Mouse (Mus musculus) mesoderm, embryonic 11.5 days (tissue): ENCODE measurements at regions not wholly inside any gene's neighbourhood (a gene's known extent, or its start where the extent isn't known, plus 50 kb on each side); places are given as distances from the start of the nearest gene placed in this dataset.

Experiments
- DNase-seq: peaks from one replicate; pipeline ENCODE4 v3.0.0-alpha.2; 2012; ENCODE audit warnings: low read depth, low spot score

GRCm38 (mm10) chr5:77620402-77620801, 212.6 kb upstream of the Igfbp7 start:
- no peak for DNase-seq

DNA sequence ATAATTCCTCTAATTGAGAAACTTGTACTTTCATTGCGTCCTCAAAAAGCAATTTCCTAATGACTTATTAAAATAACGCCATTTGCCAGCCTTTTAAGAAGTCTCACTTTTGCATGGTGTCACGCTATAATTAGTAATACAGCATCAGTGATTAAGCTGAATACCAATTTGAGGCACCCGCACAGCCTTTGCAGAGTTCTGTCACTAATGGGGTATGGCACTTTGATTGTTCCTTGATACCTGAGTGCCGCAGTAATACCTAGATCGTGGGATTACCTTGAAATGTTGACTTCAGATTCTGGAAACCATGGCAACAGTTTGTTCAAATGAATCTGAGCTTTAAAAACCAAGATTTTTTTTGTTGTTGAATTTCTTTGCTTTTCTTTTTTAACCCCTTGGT, 202.7 kb upstream of the Igfbp7 start:
- no peak for DNase-seq

DNA sequence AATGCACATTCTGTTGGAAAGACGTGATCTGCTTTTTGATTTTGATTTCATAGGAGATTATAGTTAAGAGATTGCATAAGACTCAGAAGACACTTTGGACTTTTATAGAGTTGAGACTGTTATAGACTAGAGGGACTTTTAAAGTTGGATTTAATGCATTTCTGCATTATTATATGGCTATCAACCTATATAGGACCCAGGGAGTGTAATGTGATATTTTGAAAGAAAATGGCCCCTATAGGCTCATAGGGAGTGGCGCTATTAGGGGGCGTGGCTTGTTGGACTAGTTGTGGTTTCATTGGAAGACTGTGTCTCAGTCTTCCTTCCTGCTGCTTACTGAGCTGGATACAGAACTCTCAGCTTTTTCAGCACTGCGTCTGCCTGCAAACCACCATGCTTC, 186.9 kb upstream of the Igfbp7 start:
- DNase-seq, result no peak

GRCm38 (mm10) chr5:77589252-77589651, 181.4 kb upstream of the Igfbp7 start:
- DNase-seq, result no peak

DNA sequence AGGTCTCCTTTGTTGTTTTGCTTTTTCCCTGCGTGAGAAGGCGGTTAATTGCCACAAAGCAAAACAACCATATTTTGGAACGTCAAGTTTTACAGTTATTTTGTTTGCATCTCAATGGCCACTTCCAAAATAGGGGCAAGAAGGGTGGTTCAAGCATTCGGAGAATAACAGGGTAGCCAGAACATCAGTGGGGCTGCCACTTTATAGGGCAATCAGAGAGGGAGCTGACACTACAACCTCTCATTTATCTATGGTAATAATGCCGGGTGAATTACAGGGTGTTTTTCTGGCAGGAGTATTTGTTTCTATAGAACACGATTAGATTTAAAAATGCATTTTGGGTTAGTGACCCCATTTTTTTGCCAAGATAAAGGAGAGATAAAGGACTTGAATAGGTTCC, 173.9 kb upstream of the Igfbp7 start:
- no peak for DNase-seq

- DNase-seq, result peak; percentile 20
Observed at GRCm38 (mm10) chr5:77581106-77581638, 173.3 kb upstream of the Igfbp7 start.

DNA sequence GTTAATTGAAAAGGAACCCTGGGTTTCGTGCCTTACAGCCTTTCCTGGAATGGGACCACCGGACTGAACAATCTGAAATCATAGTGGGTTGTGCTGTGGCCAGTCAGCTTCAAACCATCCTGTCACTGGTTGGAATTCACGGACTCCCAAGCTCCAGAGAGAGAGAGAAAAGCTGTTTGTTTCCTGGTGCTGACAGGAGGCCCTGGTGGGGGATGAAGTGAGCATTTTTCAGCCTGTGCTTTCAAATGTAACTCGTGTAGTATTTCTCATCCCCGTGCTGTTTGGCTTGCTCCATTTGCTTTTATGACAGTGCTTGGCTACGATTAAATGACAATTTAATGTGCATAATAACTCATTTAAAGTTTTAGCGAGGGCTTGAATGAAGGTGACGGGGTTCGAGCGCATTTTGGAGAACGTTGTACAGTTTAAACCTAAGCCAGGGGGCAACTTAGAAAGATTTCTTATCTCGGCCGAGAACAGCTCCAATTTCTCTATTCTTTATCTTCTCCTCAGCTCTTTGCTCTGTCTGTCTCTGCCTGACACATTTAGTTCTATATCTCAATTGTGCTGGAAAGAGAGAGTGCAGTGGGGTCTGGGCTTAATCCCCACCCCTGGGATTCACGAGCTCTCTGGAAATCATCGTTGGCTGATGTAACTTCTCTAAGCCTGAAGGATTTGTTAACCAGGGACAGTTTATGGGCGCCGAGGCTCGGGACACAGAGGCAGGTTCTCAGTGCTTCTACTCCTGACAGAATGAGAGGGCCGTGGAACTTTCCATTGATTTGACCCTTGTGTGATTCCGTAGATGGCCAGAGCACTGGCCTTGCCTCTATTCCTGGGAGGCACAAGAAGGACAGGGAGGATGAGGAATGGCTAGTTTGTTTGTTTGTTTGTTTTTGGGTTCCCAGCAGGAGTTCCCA, 172.2 kb upstream of the Igfbp7 start:
- peak; percentile 44 for DNase-seq

- DNase-seq, result no peak
Observed at GRCm38 (mm10) chr5:77576881-77577280, 169.0 kb upstream of the Igfbp7 start.

- no peak for DNase-seq
Observed at GRCm38 (mm10) chr5:77575780-77576179, 167.9 kb upstream of the Igfbp7 start.

- DNase-seq, result no peak
Observed at GRCm38 (mm10) chr5:77570364-77570763, 162.5 kb upstream of the Igfbp7 start.

DNA sequence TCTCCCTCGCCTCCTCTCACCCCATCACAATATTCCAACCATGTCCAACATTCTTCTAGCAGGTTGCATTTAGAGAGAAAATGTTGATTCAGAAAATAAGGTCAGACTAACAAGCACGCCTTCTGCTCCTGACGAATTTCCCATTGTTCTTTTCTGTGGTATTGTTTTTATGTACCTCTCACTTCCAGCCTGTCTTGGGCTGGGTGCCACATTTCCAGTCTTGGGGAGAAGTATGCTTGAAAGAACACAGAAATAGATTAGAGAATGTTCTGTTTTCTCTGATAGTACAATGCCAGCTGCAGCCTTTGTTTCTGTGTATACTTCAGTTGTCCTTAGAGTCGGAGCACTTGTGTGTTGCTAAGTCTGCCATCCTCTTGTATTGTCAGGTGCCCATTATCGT, 160.3 kb upstream of the Igfbp7 start:
- DNase-seq, result no peak

DNA sequence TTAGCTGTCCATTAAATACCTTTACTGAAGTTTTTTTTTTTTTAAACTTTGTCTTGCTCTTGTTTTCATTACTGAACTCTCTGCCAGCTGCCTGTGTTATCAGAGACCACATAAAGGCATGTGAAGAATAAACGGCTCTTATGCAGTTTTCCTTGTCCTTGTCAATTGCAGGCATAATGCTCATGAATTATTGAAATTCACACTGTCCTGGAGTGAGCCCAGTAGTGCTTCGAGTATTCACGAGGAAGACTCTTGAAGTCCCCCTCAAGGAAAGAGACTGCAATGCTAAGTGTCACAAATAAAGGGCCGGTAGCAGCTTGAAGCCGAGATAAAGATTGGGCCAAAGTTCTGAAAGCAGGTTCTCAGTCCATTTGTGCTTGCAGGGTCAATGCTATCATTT, 144.7 kb upstream of the Igfbp7 start:
- no peak for DNase-seq

- no peak for DNase-seq
Observed at GRCm38 (mm10) chr5:77552081-77552480, 144.2 kb upstream of the Igfbp7 start.

GRCm38 (mm10) chr5:77546001-77546620, 138.3 kb upstream of the Igfbp7 start:
- no peak for DNase-seq

GRCm38 (mm10) chr5:77532261-77533015, 124.6 kb upstream of the Igfbp7 start:
- DNase-seq, result no peak

DNA sequence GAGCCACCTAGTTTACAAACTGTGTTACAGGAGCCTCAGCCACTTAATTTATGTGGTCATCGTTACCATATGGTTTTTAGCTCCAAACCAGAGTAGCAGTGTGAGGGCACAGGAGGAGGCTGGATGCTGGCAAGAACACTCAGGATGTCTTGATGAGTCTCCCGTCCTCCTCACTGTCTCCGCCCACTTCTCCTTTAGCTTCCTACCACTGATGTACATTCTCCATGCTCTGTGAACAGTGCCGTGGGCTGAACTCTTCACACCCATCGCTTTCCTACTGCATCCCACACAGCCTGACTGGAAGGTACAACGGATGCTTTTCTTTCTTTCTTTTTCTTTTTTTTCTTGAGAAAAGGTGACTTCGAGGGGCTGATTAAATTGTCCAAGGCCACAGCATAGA, 122.5 kb upstream of the Igfbp7 start:
- no peak for DNase-seq

GRCm38 (mm10) chr5:77517252-77517651, 109.4 kb upstream of the Igfbp7 start:
- no peak for DNase-seq

DNA sequence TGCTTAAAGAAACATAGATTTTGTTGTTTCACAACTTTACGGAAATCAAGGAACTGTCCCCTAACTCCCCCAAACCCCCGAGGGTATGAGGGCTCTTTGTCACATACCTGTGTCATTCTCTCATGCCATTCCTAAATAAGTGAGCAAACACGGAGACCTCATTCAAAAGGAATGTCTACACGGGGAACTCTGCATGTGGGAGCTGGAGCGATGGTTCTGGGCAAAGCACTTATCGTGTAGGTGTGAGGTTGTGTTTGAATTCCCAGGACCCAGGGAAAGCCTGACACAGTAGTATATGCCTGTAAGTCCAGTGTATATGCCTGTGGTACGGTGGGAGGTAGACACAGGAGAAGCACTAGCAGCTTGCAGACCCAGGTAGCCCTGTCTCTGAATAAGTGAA, 107.6 kb upstream of the Igfbp7 start:
- DNase-seq, result no peak

DNA sequence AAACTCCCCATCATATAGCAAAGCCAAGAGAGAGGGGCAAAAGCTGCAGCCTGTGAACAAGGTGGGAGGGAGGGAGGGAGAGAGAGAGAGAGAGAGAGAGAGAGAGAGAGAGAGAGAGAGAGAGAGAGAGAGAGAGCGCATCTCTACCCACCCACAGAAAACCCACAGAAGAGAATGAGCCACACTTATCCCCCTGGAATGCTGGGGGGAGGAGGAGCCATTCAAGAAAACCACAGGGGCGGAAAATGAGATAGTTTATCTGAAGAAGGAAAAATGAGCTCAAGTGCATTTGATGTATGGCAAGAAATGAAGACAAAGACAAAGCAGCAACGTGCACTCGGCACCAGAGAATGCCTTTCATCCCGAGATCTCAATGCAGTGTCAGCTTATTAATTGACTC, 94.8 kb upstream of the Igfbp7 start:
- DNase-seq, result no peak

- DNase-seq, result no peak
Observed at GRCm38 (mm10) chr5:77499949-77500460, 92.2 kb upstream of the Igfbp7 start.

DNA sequence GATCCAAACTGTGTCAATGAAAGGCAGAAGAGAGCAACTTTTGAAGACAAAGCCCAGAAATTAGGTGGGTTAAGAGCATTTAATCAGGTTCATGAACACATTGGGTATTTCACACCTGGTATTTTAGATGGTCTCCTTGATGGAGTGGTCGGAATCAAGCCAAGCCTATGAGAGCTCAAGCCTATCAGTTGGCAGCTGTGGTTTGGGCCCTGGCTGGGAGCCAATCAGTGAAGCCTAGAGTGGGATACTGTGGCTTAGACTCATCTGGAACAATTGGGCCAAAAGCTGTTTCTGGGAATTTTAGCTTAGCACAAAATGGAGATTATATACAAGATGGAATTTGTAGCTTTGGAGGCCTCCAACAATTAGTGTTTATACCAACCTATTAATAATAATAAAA, 86.8 kb upstream of the Igfbp7 start:
- DNase-seq, result no peak

DNA sequence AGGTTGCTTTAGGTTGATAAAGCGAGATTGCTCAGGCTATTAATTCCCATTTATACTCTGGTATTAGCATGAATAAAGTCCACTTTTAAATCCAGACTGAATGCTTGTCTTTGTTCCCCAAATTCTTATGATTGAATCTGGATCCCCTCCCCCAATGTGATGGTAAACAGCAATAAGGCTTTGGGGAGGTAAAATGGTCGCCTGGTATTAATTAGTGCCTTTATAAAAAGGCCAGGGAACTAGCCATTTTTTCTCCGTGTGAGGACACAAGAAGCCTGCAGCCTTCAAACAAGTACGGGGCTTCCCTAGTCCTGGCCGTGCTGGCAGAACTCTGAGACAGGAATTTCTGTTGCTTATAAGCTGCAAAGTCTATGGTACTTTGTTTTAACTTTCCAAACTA, 81.1 kb upstream of the Igfbp7 start:
- no peak for DNase-seq
